Mouse (Mus musculus) thymus, postnatal 25 days (tissue): ENCODE measurements around the gene Palm.

Experiments used
- DNase-seq: peaks from one replicate; pipeline ENCODE4 v3.0.0; 2022

Gene Palm

DNA sequence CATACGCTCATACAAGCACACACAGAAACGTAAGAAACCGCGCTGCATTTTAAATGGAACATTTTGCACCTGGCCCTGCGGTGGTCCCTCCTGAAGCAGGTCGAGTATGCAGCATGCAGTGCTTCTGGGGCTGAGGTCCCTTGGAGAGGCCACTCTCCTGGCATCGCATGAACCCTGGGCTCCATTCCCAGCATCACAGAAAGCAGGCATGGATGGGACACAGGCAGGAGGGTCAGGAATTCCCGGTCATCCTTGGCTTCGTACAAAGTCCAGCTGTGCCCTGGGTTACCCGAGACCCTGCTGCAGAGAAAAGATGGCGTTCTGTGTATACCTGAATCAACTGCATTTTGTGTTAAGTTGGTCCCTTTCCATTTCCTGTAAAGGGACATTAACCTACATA, 7.1 kb downstream of the Palm start:
- DNase-seq = no peak

DNA sequence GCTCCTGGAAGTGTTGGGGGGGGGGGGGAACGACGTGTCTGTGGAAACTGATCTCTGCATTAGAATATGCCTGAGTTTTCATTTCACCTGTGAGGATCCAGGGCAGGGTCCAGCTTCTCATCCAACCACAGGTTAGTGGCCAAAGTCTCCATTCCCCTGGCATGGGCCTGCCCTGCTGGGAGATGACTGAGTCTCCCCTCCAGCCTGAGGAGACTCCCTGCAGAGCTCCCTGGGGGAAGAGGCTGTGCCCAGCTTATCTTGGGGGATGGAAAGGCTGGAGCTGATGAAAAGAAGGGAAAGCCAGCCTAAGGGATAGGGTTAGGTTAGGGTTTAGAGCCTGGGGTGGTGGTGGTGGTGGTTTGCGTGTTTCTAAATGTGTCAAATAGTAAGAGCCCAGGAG, 8.5 kb downstream of the Palm start:
- no peak for DNase-seq

DNA sequence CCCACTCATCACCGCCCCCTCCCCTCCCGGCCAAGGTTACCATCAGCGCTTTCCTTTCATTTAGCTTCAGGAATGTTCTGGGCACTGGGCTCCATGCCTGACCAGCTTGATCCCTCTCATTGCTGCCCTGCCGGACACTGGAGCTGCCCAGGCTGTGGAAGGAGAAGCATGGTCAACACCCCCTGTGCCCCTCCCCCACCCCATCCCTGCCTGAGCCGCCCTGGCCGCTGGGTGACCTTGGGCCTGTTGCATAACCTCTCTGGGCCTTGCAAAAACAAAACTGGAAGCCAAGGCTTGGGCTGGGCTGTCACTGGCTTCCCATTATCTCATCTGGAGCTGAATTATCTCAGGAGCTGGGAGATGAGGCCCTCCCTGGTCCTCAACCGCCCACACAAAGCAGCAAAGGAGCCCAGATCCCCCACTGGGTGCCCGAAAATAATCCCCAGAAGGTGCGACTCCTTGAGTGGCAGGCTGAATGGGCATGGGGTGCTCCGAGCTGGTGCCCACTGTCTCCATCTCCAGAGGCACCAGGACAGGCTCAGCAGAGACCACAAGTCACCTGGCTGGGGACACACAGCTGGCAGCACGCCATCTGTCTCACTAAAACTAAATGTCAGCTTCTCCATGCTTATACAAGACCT, 9.1 kb downstream of the Palm start:
- no peak for DNase-seq

DNA sequence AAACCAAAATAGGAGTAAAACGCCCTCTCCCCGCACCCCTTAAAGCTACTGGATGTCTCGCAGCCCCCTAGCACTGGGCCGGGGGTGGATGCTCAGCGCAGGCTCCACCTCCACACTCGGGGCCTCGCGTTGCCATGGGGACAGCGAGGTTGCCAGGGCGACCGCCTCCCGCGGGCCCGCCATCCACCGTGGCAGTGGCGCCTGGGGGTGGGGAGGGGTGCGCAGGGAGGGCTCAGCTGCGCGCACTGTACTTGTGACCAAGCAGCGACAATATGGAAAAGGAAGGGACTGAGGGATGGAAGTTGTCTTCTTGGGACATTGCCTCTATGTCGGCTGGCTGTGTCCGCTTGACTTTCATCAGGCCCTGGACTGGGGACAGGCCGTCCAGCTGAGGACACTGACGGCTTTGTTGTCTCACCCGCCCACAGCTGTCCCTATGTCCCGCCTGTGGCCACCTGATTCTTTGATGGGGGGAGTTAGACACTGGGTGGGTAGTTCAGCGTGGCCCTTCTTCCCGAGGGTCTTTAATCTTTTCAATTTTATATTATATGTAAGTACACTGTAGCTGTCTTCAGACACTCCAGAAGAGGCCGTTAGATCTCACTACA, 10.4 kb downstream of the Palm start:
- DNase-seq = no peak

DNA sequence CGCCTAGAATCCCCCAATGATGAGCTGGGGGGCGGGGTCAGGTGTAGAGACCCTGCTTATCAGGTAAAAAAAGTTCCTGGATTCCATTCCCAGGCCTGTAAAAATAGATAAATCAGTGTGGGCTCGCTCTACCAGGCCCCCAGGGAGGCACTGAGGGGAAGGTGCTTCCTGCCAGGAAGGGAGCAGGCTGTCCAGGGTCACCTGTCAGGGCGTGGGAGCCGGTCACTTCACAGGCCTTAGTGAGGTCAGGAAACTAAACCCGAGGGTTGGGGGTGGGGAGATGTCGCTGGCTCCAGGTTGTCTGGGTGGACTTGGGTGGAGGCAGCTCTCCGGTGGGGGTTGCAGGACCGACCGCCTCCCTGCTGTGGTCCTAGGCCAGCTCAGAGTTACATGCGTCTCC, 12.3 kb downstream of the Palm start:
- DNase-seq = no peak

DNA sequence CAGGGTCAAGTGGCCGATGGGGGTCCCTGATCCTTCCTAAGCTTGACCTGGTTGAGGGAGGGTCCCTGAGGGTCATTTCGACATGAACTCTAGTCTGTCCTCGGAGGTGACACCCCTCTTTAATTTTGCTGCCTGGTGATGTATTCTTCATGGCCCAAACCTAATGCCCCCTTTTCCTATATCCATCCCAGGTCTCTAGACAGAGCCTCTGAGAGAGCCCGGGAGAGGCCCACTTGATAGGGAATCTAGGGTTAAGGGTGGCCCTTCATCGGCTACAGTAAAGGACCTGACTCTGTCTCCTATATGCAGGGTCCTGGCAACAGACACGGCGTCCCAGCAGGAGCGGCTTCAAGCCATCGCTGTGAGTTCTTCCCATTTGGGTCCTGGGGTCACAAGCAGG, 13.0 kb downstream of the Palm start:
- no peak for DNase-seq

DNA sequence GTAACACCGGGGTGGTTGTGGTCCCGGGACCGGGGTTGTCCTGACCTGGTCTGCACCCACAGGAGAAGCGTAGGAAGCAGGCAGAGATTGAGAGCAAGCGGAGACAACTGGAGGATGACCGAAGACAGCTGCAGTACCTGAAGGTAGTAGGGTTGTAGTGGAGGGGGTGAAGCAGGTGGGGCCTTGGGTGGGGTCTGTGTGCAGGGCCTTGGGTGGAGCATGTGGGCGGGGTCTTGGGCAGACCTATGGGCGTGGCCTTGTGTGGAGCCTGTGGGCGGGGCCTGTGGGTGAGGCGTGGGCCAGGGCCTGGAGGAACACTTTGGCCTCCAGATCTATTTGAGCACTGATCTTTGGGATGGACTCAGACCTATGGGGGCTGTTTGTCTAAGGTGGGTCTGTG, 13.6 kb downstream of the Palm start:
- no peak for DNase-seq

DNA sequence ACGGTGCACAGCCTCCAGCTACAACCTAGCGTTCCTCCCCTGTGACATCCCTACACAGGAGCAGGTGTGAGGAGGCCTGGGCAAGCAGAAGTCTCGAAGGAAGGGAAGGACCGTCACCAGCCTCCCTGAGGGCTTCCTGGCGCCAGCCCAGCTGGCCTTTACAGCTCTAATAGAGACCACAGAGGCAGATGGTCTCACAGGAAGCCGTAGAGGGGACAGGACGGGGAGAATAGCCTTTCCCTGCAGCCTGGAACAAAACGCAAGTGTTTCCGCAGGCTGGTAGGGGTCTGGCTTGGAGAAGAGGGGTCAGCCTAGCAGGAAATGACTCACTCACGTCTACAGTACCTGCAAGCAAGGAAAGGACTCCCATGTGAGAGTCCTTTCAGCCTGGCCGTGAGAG, 14.5 kb downstream of the Palm start:
- no peak for DNase-seq

DNA sequence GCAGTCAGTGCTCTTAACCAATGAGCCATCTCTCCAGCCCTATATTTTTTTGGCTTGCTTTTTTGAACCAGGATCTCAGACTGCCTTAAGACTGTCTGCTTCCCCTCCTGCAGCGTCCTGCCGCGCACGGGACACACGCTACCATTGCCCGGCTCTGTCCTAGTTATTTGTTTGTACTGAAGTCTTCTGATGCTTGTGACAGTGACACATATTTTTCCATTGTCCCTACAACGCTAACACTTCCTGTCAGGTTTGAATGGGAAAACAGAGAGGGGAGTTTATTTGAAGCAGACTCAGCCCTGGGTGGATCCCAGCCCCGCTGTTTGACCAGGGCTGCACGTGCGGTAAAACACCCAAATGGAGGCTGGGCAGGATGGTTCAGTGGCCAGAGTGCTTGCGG, 15.4 kb downstream of the Palm start:
- DNase-seq = no peak

DNA sequence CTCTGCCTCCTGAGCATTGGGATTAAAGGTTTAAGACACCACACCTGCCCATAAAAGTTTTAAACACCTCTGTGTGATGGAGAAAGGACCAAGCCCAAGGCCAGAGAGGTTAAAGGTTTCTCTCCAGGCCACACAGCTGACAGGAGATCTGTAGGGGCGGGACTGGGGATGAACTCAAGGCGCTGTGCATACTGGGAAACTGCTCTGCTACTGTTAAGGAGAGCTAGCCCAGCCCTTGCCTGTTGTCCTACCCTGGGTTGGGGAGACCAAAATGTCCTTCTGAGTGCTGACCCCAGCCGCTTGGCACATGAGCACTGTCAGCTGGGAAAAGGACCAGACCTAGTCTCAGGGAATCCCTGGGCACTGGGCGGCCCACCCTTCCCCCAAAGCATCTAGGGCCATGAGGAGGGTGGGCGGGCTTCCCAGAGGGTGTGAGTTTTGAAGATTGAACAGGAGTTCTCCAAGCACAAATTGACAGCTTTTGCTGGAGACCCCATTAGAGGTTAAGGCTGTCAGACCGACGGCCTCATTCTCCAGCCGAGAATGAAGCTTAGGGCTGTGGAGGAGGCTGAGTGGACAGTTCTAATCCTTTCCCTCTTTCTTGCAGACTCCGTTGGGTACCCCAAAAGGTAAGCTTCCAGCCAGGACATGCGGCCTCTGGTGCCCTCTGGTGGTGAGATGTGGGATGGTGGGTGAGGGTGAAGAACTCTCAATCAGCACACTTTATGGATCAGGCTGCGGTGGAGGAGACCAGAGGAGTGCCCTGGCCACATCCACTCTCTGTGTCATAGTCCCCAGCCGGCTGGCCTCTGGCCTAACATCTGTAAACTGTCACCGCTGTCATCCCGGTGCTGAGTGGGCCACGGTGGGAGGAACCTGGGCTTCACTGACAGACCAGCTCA, 18.6 kb downstream of the Palm start:
- DNase-seq = peak; percentile 91

DNA sequence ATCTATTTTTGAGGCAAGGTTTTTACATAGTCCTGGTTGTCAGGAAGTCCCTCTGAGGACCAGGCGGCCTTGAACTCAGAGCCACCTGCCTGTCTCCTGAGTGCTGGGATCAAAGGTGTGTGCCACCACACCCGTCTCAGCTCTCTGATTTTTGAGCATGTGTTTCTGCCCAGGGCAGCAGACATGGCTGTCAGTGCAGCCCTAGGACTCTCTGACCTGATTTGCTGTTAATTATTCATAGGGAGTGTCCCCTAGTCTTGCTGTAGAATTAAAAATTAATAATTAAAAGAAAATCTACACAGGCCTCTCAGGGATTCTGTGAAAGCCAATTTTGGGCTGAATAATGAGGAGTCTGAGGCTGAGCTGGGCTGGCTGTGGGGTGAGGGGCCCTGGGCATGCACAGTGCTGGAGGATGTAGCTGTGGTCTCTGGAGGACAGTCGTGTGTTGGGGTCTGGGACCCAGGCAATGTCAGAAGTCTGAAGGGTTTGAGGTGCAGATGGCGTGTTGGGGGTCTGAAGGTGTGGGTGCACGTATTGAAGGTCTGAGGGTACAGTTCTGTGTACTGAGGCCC, 21.0 kb downstream of the Palm start:
- DNase-seq = no peak

DNA sequence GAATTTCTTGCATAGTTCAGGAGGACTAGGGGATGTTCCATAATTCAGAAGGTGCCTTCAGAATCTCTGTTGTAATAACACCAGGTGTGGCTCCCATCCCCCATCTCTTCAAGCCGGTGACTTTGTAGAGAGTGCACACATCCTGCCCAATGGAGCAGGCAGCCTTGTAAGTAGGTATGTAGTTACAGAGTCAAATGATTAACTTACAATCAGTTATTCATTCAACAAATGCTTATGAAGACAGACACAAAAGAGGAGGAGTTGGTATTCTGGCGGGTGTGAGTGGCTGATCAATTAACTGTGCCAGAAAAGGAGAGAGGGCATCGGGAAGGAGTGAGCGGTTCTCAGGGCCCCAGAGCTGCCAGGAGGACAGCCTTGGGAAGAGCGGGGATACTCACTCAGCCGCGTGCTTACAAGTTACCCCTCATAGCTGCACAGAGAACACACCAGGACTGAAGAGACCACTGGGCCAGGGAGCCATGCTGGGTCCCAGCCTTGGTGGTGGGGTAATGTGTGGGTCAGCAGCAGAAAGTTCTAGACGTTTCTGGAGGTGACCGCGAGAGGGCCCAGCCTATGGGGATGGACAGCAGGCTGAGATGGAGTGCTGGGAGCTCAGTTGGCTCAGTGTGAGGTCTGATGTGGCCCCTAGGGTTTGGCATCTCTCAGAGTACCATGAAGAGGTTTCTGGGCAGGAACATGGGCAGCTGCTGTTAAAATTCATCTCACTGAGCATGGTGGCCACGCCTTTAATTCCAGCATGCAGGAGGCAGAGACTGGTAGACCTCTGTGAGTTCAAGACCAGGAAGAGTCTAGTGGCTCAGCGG, 22.5 kb downstream of the Palm start:
- DNase-seq = no peak

DNA sequence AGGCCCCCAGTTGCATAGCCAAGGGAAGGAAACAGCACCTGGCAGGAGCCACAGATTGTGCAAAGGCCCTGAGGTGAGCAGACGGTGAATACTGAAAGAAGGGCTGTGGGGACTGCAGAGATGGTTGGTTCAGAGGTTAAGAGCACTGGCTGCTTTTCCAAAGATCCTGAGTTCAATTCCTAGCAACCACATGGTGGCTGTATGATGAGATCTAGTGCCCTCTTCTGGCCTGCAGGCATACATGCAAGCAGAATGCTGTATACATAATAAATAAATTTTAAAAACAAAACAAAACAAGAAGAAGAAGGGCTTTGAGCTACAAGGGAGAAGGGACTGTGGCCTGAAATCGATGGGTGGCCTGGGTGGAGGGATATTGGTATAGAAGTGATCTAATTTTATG, 23.7 kb downstream of the Palm start:
- no peak for DNase-seq

DNA sequence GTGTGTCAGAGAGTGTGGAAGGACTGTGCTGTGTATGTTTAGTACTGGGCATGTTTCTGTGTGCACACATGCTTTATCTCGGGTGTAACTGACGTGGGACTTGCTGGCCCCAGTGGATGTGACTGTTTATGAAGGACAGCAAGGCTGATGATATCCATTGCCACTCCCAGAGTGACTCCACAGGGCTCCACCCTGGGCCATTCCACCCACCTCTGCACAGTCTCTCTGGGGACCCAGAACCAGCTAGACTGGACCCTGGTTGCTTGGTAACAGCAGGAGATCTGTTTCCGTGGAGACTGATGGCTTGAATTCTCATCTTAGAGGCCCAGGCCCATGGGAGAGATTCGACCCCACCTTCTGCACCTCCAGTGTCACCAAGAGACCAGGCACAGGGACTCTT, 24.9 kb downstream of the Palm start:
- DNase-seq = no peak

DNA sequence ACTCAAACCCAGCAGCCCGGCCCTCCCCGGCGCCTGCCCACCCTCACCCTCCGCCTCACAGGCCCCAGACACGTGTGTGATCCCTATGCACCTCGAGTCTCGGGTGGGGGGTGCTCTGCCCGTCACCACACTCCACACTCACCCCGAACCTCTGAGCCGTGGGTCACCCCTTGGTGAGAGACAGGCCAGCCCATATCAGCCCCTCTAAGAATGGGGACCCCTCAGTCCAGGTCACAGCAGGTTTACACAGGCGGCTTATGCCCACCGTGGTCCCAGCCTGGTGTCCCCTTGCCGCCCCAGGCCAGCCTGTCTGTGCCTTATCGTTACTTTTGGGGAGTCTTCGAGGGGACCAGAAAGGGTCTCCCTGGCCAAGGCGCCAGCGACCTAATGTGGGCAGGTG, 26.2 kb downstream of the Palm start:
- DNase-seq = no peak

DNA sequence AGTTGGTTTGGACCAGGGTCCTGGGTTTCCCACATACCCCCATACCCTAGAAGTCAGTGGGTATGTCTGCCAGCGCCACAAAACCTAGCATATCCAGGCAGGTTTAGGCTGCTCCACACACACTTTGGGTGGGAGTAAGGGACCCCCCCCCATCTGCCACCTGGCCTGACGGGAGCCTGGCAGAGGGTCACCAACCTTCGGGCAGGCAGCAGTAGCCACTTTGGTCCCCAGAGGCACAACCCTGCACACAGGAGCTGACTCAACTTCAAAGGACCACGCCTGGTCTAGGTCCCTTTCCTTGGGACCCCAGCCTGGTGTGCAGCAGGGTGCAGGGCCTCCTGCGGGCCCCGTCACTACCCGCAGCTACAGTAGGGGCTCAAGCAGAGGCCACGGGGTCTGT, 26.9 kb downstream of the Palm start:
- no peak for DNase-seq

DNA sequence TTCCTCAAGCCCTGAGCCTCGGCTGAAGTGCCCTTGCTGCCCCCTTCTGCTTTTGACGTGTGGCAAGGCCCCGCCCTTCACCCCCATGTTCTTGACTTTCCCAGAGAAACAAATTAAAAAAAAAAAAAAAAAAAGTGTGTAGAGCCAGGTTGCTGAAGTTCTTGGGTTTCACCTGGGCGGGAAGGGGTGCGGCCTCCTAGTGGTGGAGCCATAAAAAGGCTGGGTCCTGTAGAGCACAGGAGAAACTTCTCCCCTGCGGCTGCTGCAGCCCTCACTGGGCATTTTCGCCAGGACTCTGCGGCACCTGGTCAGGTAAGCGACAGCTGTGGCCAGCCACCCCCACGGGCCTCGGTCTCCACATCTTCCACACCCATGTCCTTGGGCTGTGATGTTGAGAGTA, 27.4 kb downstream of the Palm start, which contains the start of gene Misp:
TSS of gene Misp (plus strand) at position 208 of the 400 bp plus-strand sequence.
- DNase-seq = no peak

DNA sequence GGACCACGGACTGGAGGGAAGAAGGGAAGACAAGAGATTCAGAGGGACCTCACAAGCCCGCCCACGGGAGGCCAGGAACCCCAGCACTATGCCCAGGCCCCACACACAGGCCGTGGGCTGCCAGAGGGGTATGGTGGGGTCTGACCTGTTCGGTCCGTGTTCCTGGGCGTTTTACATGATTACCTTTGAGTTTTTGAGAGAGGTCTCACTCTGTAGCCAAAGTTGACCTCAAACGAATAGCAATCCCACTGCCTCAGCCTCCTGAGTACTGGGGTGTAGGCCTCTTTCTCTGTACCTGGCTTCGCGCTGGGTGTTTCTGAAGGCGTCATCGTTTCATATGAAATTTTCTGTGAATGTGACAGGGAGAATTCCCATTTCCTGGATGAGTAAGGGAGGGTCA, 28.4 kb downstream of the Palm start:
- DNase-seq = no peak

DNA sequence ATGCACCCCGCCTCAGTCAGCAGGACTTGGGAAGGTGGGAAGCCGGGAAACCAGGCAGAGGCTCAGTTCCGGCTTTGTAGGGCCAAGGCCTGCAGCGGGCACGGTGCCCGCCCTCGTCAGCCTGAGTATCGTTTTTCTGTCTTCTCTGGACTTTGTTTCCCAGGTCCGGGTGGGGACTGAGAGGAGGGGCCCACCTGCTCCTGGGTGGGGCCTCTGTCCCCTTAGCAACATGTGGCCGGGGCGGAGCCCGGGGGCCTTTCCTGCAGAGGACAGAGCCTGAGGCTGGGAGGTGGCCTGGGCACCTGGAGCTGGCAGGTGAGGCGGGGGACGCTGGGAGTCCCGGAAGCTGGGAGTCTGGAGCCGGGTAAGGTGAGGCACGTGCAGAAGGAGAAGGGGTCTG, 29.0 kb downstream of the Palm start:
- no peak for DNase-seq

DNA sequence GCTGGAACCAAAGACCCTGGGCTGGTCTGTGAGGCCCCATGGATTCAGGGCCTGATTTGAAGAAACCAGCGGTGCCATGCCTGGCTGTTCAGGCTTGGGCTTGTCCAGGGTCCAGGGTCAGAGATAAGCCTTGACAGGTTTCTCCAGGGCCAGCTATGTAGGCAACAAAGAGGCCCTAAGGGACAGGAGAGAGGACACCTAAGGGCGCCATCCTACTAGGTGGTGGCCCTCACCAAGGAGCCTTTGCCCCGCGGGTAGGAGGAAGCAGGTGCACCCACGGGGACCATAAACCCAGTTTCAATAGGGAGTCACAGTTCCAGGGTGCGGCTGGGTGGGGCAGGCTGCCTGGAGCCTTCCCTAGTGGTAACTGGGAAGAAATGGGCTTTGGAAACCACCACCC, 29.6 kb downstream of the Palm start:
- no peak for DNase-seq

DNA sequence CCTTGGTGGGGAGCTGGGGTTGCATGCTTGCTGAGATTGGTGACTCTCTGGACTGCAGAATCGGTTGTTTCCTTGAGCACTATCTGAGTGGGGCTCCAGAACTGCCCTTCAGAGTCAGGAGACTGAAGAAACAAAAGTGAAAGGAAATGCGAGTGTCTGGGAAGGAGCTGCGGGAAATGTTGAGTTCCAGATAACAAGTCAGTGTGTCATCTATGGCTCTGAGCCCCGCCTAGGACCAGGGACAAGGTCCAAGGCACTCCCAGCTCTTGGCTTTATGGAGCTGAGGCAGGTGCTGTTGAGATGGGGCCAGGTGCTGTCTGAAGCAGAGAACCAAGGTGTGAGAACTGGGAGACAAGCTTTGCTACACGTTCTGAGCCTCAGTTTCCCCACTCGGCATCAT, 31.0 kb downstream of the Palm start:
- no peak for DNase-seq

DNA sequence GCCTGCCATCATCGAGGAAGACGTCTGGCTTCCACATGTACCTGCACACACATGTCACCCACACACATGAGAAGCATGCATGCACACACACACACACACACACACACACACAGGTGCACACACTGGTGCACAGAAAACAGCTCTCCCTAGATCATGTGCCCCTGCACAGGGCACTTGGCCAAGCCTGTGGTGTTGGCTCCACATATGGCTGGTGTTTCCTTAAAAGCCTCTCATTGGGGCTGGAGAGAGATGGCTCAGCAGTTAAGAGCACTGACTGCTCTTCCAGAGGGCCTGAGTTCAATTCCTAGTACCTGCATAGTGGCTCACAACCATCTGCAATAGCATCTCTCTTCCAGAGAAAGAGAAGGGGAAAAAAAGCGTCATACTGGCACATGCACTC, 38.2 kb downstream of the Palm start:
- DNase-seq = no peak
